Mouse (Mus musculus) MEL (cell line): ENCODE data around the gene Rapgef2. TPM values are rescaled to one million over a fixed set of nuclear protein-coding genes. Genes with fewer than 3 reads are reported as not detected.

Source experiments
- DNase-seq: peaks from one replicate; pipeline ENCODE4 v3.0.0; 2011; ENCODE audit warnings: low read depth, low spot score
- H3K27ac ChIP-seq: 2 replicates; pipeline ENCODE4 v1.5.1; 2012; ENCODE audit warnings: low read depth, mild to moderate bottlenecking, control low read depth, low read length, moderate library complexity; ENCODE audit not compliant: control insufficient read depth
- H3K27me3 ChIP-seq, 2 experiments: fragments of 150-350 bp in 1 of 2; sonication (generic) in 1 of 2; 2 replicates each; pipeline ENCODE4 v1.6.1; 2012; ENCODE audit warnings: low read length in 2 of 2, mild to moderate bottlenecking in 2 of 2, improper control_type of control experiment in 1 of 2, moderate library complexity in 1 of 2; ENCODE audit not compliant: insufficient read depth in 2 of 2, control insufficient read depth in 1 of 2
- H3K36me3 ChIP-seq, 2 experiments: 2 replicates each; pipeline ENCODE4 v1.6.1; 2012 to 2014; ENCODE audit warnings: low read length in 2 of 2, improper control_type of control experiment in 1 of 2, inconsistent platforms in 1 of 2, mild to moderate bottlenecking in 1 of 2; ENCODE audit not compliant: insufficient read depth in 2 of 2, control insufficient read depth in 1 of 2
- H3K4me1 ChIP-seq, 2 experiments: fragments of 150-350 bp in 1 of 2; sonication (generic) in 1 of 2; 2 replicates each; pipeline ENCODE4 v1.6.1; 2012; ENCODE audit warnings: low read length in 2 of 2, improper control_type of control experiment in 1 of 2, mild to moderate bottlenecking in 1 of 2; ENCODE audit not compliant: insufficient read depth in 2 of 2, control insufficient read depth in 1 of 2
- H3K4me3 ChIP-seq, 2 experiments: fragments of 150-350 bp in 1 of 2; sonication (generic) in 1 of 2; 2 replicates each; pipeline ENCODE4 v1.5.1; 2012; ENCODE audit warnings: low read depth in 2 of 2, low read length in 2 of 2, mild to moderate bottlenecking in 2 of 2, moderate library complexity in 2 of 2, control low read depth in 1 of 2, improper control_type of control experiment in 1 of 2; ENCODE audit not compliant: control insufficient read depth in 1 of 2, insufficient read depth in 1 of 2
- H3K79me2 ChIP-seq: 2 replicates; pipeline ENCODE4 v1.6.1; 2012; ENCODE audit warnings: mild to moderate bottlenecking, low read length, moderate library complexity; ENCODE audit not compliant: control insufficient read depth, poor library complexity, insufficient read depth
- H3K9ac ChIP-seq: 2 replicates; pipeline ENCODE4 v1.6.1; 2012; ENCODE audit warnings: low read depth, mild to moderate bottlenecking, control low read depth, low read length, moderate library complexity; ENCODE audit not compliant: control insufficient read depth, poor library complexity, severe bottlenecking
- H3K9me3 ChIP-seq: fragments of 150-350 bp; sonication (generic); replicated peaks from 2 replicates; pipeline ENCODE4 v1.6.1; 2012; ENCODE audit warnings: mild to moderate bottlenecking, low read length, improper control_type of control experiment, moderate library complexity; ENCODE audit not compliant: insufficient read depth
- CHD2 ChIP-seq: IDR thresholded peaks from 2 replicates; pipeline ENCODE4 v1.6.1; 2011; ENCODE audit warnings: low read length, improper control_type of control experiment
- CTCF ChIP-seq, 3 experiments: IDR thresholded peaks in 2 of 3; conservative IDR thresholded peaks in 1 of 3; 2 replicates each; pipeline ENCODE4 v1.5.1; 2011 to 2012; ENCODE audit warnings: low read length in 3 of 3, low read depth in 2 of 3, mild to moderate bottlenecking in 2 of 3, improper control_type of control experiment in 1 of 3, inconsistent platforms in 1 of 3, mixed read lengths in 1 of 3, moderate library complexity in 1 of 3; ENCODE audit not compliant: control insufficient read depth in 1 of 3, insufficient read depth in 1 of 3, poor library complexity in 1 of 3, severe bottlenecking in 1 of 3
- E2F4 ChIP-seq: IDR thresholded peaks from 2 replicates; pipeline ENCODE4 v1.6.1; 2011; ENCODE audit warnings: low read depth, low read length, improper control_type of control experiment, borderline replicate concordance
- ELF1 ChIP-seq: IDR thresholded peaks from 2 replicates; pipeline ENCODE4 v1.6.1; 2014; ENCODE audit warnings: low read depth, mild to moderate bottlenecking, inconsistent platforms, low read length, improper control_type of control experiment, moderate library complexity
- ETS1 ChIP-seq: IDR thresholded peaks from 2 replicates; pipeline ENCODE4 v1.6.1; 2012; ENCODE audit warnings: low read depth, mild to moderate bottlenecking, inconsistent platforms, low read length, improper control_type of control experiment, moderate library complexity
- HCFC1 ChIP-seq: IDR thresholded peaks from 2 replicates; pipeline ENCODE4 v1.6.1; 2012; ENCODE audit warnings: low read depth, mild to moderate bottlenecking, inconsistent platforms, low read length, improper control_type of control experiment, moderate library complexity
- KAT2A ChIP-seq: conservative IDR thresholded peaks from 2 replicates; pipeline ENCODE4 v1.6.1; 2012; ENCODE audit warnings: low read depth, low read length, improper control_type of control experiment, inconsistent platforms
- MAFK ChIP-seq: IDR thresholded peaks from 2 replicates; pipeline ENCODE4 v1.6.1; 2011; ENCODE audit warnings: low read depth, mild to moderate bottlenecking, low read length, improper control_type of control experiment, borderline replicate concordance
- MAX ChIP-seq: IDR thresholded peaks from 2 replicates; pipeline ENCODE4 v1.6.1; 2011; ENCODE audit warnings: low read length, improper control_type of control experiment
- MAZ ChIP-seq: IDR thresholded peaks from 2 replicates; pipeline ENCODE4 v1.6.1; 2012; ENCODE audit warnings: low read depth, mild to moderate bottlenecking, inconsistent platforms, low read length, improper control_type of control experiment
- MXI1 ChIP-seq: IDR thresholded peaks from 2 replicates; pipeline ENCODE4 v1.6.1; 2011; ENCODE audit warnings: mild to moderate bottlenecking, low read depth, low read length, improper control_type of control experiment
- NRF1 ChIP-seq: IDR thresholded peaks from 2 replicates; pipeline ENCODE4 v1.6.1; 2014; ENCODE audit warnings: low read depth, mild to moderate bottlenecking, inconsistent platforms, low read length, improper control_type of control experiment, moderate library complexity; ENCODE audit not compliant: poor library complexity, insufficient read depth, severe bottlenecking
- RAD21 ChIP-seq: IDR thresholded peaks from 2 replicates; pipeline ENCODE4 v1.6.1; 2011; ENCODE audit warnings: mild to moderate bottlenecking, low read depth, low read length, improper control_type of control experiment
- TAL1 ChIP-seq: IDR thresholded peaks from 2 replicates; pipeline ENCODE4 v1.6.1; 2012; ENCODE audit warnings: mild to moderate bottlenecking, inconsistent platforms, low read length, moderate library complexity, mixed read lengths
- TBP ChIP-seq: IDR thresholded peaks from 2 replicates; pipeline ENCODE4 v1.8.0; 2011; ENCODE audit warnings: low read depth, low read length, improper control_type of control experiment
- UBTF ChIP-seq: IDR thresholded peaks from 2 replicates; pipeline ENCODE4 v1.6.1; 2012; ENCODE audit warnings: low read depth, mild to moderate bottlenecking, inconsistent platforms, low read length, improper control_type of control experiment, moderate library complexity, borderline replicate concordance; ENCODE audit not compliant: insufficient read depth
- USF2 ChIP-seq, 2 experiments: IDR thresholded peaks; 2 replicates each; pipeline ENCODE4 v1.6.1; 2011 to 2012; ENCODE audit warnings: improper control_type of control experiment in 2 of 2, low read length in 2 of 2, borderline replicate concordance in 1 of 2, inconsistent platforms in 1 of 2, low read depth in 1 of 2, mild to moderate bottlenecking in 1 of 2; ENCODE audit not compliant: insufficient read depth in 1 of 2
- ZC3H11A ChIP-seq: IDR thresholded peaks from 2 replicates; pipeline ENCODE4 v1.6.1; 2012; ENCODE audit warnings: low read depth, mild to moderate bottlenecking, inconsistent platforms, low read length, improper control_type of control experiment
- ZNF384 ChIP-seq: IDR thresholded peaks from 2 replicates; pipeline ENCODE4 v1.6.1; 2012; ENCODE audit warnings: low read depth, mild to moderate bottlenecking, inconsistent platforms, low read length, improper control_type of control experiment
- polyA plus RNA-seq, 2 experiments: library from polyadenylated mRNA; stranded (reverse) in 1 of 2; unstranded in 1 of 2; fragments of >175 nt in 1 of 2; fragments of >200 nt in 1 of 2; gene quantifications; 2 replicates each; pipeline versions ENCODE4 v1.2.1 to v1.2.4; 2012; ENCODE audit warnings: low replicate concordance in 2 of 2, low read depth in 1 of 2; ENCODE audit not compliant: insufficient read length in 2 of 2, insufficient read depth in 1 of 2, missing spikeins in 1 of 2
- total RNA-seq: library from RNA; depleted of rRNA; stranded (reverse); fragments of 300-350 nt; gene quantifications from 2 replicates; pipeline ENCODE4 v1.2.3, GENCODE M21; 2012

Rapgef2 gene
- total and polyA plus RNA-seq, 3 experiments: 4.2 to 4.6 TPM; not detected in 1

DNA sequence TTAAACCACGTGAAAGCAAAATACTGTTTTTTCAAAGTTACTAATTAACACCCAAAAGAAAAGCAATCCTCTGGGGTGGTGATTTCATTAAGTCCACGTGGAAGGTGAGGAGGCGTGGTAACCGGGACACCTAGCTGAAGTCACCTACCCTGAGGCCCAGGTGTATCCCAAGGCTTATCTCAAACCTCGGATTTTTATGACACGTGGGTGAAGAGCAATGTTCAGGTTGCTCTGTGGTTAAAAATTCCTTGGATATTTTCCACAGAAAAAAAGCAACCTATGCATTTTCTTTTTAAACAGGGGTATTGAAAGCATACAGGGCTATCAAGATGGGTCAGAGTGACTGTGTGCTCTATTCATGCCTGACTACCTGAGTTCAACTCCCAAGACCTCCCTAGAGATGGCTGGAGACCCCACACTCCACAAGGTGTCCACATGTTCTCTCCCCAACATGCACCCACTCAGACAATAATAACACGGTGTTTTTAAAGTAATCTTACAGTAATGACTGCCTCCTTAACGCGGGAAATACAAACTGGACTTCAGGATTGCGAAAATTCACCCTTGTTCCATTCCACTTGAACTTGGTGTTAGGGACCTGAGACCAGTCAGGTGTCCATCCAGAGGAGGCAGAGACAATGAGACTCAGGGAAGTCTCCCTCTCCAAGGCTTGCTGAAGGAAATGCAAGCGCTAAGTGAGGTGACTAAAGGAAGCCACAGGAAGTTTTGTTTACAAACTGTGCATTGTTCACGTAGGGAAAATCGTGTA, 63.9 kb downstream of the Rapgef2 start:
- peaks cover 5% of the 10 kb centered on the region for H3K79me2 ChIP-seq
- no peaks in the 10 kb centered on the region for H3K9me3 ChIP-seq
- no peak overlapping the region for H3K27ac ChIP-seq
- H3K4me3 ChIP-seq: no peak overlapping the region
- DNase-seq: no peak
- H3K4me1 ChIP-seq: peaks cover 7 to 10% of the 10 kb centered on the region in 2 experiments; a peak in 3 of 4 replicates
- no peaks in the 10 kb centered on the region for H3K27me3 ChIP-seq
- no peak overlapping the region for H3K9ac ChIP-seq
- TF ChIP-seq ZNF384: no peak
- TF ChIP-seq MAFK: no peak
- no peak for TF ChIP-seq KAT2A
- no peak for TF ChIP-seq TAL1
- TF ChIP-seq MXI1: no peak
- no peak for TF ChIP-seq CHD2
- no peak for TF ChIP-seq ETS1
- TF ChIP-seq MAX: no peak
- TF ChIP-seq E2F4: no peak
- TF ChIP-seq CTCF (IDR thresholded peaks at IDR 0.05 in 2 of 3, conservative IDR thresholded peaks at IDR 0.05 in 1 of 3; ENCODE audit: control insufficient read depth in 1 of 3, insufficient read depth in 1 of 3, low read depth in 2 of 3, low read length in 3 of 3, poor library complexity in 1 of 3, severe bottlenecking in 1 of 3): no peak
- no peak for TF ChIP-seq UBTF
- no peak for TF ChIP-seq HCFC1
- no peak for TF ChIP-seq ELF1
- no peak for TF ChIP-seq NRF1
- TF ChIP-seq TBP: no peak
- TF ChIP-seq MAZ: no peak
- TF ChIP-seq ZC3H11A: no peak
- no peak for TF ChIP-seq USF2 (IDR thresholded peaks at IDR 0.05; ENCODE audit: borderline replicate concordance in 1 of 2, insufficient read depth in 1 of 2, low read depth in 1 of 2, low read length in 2 of 2)
- no peak for TF ChIP-seq RAD21
- TF ChIP-seq, all 39 proteins: peak for 0
- H3K36me3 ChIP-seq: peaks cover 0 to 11% of the 10 kb centered on the region in 2 experiments; a peak in 2 of 4 replicates
